Mouse (Mus musculus) adrenal gland, postnatal 10 days (tissue): Measurements from ENCODE around the gene Brinp3. TPM values are rescaled to one million over a fixed set of nuclear protein-coding genes. Genes with fewer than 3 reads are reported as not detected.
A peak's percentile ranks its signal among the peaks of the same experiment; 100 is the strongest.
"Not testable (repeated sequence)": the region's sequence is repeated elsewhere in the genome, so short reads cannot be mapped to it uniquely, and the experiment has no call there.

Source experiments
- DNase-seq: peaks from one replicate; pipeline ENCODE4 v3.0.0; 2021; ENCODE audit warnings: mixed read lengths
- long read RNA-seq, 2 experiments: library from polyadenylated mRNA; stranded (forward); transcript quantifications; one replicate each; pipeline ENCODE4 v2.0.0; 2021
- total RNA-seq, 2 experiments: library from RNA; stranded (reverse); gene quantifications; 2 replicates each; pipeline ENCODE4 v1.2.3; 2021

Gene Brinp3
- total RNA-seq, result under 1 TPM; 0.18 to 0.36 TPM
- long read RNA-seq, experiment 1, result 0 reads
- long read RNA-seq, experiment 2, result 0 reads

DNA sequence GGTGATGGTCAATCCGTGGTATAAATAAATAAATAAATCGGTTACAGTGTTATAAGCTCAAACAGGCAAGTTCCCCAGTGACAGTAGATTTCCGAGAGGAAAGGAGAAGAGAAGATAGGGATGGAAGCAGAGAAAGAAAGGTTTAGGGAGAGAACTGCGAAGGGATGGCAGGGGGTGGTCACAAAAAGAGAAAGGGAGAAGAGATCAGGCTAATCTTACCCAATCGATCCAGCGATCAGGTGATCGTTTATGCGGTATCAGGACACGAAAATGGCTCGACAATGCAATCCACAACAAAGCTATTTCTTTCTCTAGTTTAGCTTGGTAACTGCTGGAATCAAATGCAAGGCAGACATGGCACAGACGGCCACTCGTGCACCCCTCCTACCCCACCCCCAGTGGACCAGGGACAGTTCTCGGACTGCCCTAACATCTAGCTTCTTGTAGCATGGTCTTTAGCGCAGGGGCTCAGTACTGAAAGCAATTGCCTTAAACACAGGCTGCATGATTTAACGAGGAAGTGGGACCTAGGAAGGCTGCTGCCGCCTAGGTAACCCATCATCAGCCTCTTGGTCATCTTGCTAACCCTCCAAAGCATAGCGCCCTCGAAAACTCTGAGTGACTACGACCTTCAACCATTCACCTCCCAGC lies at the start of gene Brinp3:
Brinp3 (plus strand) TSS at position 80 of the 651 bp plus-strand sequence.
- no peak for DNase-seq

DNA sequence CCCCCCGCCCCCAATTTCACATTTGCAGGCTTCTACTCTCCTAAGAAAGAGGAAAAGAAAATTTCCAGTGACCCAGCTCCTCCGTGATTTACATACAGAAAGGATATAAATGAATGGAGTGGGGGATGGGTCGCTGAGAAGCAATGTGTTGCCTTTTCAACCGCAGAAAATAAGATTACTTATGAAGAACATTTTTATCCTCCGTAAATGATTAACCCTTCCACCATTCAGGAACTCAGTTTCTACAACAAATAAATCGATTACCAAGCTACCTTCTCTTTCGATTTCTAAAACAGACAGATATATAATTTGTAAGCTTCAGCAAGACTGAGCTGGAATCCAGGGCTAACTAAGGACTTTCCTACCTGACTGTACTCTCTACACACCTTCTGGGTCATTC lies 339 bp upstream of the Brinp3 start:
- no peak for DNase-seq

DNA sequence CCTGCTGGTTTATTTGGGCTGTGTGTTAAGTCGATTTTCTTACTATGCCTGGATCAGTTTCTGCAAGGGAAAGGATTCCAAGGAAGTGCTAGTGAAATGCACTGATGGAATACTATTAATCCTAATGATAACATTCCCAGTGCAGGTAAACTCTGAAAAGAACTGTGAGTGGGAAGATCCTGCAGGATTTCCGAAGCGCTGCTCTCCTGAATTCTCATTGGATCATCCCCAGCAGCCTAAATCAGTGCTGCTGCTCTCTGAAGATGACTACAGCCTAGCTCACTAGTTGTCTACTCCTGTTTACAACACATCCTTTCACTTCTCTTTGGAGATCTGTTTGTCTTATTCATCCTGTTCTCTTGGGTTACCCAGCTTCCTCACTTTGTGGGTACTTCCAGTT lies 826 bp downstream of the Brinp3 start:
- no peak for DNase-seq

DNA sequence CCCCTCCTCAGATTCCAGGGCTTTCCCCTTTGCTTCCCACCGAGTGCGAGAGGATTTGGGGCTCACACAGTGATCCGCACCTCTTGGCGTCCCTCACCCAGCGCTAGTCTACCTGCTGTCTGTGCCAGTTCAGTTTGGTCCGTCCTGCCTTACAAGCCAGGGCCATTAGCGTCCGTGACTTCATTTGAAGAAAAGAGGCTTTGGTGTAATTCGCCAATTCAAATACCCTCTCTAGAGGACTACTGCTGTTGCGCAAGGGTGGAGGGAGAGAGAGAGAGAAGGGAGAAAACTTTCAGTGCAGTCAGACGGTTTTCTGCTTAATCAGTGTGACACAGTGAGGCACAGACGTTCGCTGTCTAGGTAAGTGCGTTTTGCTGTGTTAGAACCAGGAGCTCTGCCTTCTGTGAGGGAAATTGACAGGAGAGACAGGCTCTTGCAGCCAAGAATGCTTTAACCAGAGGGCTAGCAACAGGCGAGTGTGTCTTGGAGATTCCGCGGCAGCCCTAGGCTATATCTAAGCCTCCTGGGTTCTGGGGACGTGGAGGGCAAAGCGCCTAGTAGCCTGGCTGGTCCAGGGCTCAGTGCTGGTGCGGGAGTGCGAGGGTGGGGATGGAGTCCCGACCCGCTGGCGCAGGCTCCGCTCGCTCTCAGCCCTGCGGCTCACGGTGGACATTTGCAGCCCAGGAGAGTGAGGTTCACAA lies 3.0 kb downstream of the Brinp3 start:
- DNase-seq, result peak; percentile 13

DNA sequence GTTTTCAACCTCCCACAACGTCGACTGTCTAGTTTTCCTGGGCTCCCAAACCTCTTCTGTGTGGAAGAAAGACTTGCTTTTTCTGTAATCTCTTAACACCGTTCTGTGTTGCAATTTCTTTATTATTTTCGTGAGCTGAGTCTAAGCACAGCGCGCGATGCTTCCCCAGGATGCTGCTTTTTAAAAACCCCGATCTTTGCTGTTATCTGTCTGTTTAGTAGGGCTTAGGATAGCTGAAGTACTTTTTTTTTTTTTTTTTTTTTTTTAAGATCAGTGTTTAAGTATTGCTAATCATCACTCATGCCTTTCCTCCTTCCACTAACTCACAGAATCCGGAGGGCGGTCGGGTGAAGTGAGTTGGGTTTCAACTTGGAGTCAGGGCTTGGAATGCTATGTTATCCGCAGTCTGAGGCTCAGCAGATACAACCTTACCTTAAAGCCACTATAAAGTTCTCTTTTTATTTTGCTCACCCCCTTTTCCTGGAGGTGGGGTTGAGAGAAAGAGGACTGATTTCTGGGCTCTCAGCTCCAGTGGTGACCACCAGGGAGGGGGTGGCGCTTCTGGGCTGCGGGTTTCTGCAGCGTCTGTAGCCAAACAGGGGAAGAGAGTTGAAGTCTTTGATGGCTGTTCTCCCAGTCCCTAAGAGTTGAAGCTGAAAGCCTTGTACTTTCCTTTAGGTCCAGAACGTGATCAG lies 3.7 kb downstream of the Brinp3 start:
- no peak for DNase-seq

DNA sequence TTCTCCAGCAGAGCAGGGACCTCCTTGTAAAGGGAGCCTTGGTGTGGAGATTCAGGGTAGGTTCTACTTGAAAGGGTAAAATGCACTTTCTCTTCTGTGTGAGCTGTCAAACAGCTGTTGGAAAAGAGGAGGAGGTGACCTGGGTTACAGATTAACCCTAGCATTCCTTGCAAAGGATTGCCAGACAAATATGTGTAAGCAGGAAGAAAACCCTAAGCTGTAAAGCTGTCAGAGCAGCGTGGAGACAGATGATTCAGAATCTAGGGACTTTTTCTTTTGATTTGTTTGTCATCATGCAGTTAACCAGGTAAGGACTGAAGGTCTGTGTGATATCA lies 4.2 kb downstream of the Brinp3 start:
- no peak for DNase-seq

DNA sequence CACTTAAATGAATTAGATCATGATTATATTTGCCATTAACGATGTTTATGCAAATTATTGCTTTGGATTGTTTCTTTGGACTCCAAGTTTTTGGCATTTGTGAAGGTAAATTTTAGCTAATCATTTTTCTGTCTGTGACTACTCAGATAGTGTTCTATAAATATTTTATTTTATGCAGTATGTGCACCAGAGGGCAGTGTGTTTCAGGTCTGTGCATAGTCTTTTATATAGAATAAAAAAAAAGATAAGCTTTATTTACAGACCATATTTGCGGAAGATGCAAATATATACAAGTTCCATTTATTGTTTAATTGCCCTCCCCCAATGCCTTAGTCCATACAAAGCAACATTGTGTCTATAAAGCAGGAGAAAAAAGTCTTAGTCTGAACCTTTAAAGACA lies 20.8 kb downstream of the Brinp3 start:
- no peak for DNase-seq

DNA sequence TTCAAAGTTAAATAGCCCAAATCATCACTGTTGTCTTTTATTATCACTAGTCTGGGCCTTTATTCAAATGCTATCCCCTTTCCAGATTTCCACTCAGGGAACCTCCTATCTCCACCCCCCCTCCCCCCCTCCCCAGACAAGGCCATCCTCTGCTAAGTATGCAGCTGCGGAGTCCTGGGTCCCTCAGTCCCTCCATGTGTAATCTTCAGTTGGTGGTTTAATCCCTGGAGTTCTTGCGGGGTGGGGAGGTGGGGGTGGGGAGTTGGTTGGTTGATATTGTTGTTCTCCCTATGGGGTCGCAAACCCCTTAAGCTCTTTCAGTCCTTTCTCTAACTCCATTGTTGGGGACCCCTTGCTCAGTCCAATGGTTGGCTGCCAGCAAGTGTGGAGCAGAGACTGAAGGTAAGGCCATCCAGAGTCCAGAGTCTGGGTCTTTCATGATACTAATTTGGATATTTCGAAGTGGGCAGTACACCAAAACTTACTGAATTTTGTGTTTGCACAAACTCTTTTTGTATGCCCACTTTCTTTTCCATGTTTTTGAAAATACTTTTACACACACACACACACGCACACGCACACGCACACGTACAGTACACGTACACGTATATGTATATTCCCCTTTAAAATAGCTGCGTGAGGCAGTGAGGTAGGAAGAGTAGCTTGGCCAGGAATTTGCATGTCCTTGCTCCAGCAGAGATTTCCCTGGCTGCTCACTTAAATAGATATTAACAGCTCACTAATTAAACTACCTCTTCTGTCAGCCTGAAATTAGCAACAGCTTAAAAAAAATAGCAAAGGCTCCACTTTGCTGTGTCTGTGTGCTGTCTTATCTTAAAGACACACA lies 29.4 kb downstream of the Brinp3 start:
- no peak for DNase-seq

DNA sequence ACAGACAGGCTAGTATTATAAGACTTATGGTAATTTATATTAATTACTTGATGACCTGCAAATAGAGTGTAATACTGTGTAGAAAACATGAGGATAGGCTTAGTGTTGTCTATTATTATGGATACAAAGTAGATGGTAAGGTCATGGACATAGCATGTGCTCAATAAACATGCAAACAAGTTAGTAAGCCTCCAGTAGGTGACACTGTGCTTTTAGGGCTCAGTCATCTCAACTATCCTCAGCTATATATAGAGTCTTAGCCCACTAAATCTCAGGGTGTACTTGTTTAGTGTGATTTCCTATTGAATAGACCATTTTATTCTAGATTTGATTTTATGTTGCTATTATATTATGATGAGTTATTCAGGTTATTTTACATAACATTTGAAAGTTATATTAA lies 34.0 kb downstream of the Brinp3 start:
- no peak for DNase-seq

DNA sequence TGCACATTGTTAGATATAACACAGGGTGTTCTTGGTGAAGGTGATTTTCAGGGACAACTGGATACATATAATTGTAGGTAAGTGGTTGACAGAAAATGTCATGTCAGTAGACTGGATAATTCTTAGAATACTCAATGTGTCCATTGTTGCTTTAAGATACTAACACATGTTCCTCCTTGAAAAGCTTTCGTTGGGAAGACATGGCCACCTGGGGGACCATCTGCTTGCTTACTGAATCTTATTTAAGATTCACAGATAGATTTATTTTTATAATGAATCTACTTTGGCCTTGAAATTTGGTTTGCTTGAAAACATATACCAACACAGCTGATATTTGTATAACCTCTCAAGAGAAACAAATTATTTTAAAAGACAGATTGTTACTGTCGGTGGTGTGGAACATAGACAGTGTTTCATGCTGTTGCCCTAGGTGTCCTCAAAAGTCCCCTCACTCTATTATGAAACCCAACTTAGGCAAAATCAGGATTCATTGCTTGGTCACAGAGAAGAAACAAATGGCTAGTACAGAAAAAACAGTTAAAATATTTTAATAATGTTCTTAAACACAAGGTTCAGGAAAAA lies 52.4 kb downstream of the Brinp3 start:
- no peak for DNase-seq

DNA sequence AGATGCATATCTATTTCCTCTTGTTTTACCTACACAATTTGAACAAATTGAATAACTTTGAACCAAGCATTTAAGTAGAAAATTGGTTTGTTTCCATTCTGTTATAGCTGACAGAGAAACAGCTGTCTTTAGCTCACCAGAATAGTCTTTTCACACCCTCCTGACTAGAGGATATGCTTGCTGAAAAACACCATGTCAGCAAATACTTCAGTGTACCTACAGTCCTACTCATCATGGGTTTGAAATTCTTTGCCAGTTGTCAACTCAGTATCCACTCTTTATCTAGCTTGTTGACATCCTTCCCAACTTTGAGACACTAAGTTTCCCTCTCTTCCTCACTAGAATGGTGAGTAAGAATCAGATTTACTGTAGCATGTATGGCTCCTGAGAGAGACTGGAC lies 62.4 kb downstream of the Brinp3 start:
- no peak for DNase-seq

DNA sequence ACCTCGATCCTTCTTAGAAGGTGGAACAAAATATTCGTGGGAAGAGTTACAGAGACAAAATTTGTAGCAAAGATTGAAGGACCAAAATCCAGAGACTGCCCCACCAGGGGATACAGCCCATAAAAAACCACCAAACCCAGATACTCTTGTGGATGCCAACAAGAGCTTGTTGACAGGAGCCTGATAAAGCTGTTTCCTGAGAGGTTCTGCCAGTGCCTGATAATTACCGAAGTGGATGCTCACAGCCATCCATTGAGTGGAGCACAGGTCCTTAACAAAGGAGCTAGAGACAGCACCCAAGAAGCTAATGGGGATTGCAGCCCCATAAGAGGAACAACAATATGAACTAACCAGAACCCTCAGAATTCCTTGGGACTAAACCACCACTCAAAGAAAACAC lies 67.6 kb downstream of the Brinp3 start:
- DNase-seq, result no peak

DNA sequence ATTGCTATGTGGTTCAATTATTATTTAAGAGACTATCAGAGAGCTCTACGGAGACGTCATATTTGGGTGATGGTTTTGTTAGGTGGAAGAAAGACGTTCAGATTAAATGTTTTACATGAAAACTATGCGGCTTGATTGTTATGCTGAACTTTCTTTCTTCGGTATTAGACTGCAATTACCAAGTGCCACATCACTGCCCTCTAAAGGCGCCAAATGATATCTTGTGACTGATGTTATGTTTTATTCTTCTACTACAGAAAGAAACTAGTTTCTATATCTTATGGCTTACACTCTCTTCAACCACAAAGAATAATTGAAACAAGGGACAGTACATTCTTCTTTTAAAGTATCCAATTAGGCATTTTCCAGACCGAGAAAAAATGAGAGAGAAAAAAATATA lies 89.6 kb downstream of the Brinp3 start:
- DNase-seq, result no peak

DNA sequence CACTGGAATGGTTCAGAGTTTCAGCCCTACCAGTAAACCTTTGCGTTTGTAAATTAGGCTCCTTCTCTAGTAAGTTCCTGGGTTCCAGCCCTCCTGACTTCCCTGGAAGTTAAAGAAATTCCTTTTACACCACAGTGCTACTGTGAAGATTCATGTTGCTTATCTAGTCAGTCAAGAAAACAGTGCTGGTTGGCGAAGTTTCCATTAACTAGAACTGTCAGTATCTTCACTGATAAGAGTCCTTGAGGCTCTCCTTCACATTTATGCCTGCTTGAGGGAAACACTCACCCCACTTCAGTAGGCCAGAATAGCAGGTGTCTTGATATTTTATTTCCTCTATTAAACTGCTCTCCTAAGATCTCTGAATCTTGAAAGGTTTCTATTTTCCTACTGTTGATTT lies 138.3 kb downstream of the Brinp3 start:
- DNase-seq, result no peak

DNA sequence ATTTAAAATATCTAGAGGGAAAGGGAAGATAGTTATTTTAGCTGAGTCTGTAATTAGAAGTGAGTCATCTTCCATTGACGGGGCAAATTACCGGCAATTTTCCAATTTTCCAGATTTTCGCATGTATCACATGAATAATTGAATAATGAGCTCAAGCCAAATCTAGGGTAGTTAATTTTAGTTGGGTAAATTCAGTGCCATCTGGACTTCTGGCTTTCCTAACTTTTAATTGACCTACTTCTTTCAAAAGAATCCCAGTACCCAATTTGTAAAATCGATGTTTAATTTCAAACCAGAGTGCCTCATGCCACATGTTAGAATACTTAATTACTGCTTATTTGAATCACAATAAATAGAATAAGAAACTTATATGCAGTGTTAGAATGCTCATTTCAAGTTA lies 162.7 kb downstream of the Brinp3 start:
- no peak for DNase-seq

DNA sequence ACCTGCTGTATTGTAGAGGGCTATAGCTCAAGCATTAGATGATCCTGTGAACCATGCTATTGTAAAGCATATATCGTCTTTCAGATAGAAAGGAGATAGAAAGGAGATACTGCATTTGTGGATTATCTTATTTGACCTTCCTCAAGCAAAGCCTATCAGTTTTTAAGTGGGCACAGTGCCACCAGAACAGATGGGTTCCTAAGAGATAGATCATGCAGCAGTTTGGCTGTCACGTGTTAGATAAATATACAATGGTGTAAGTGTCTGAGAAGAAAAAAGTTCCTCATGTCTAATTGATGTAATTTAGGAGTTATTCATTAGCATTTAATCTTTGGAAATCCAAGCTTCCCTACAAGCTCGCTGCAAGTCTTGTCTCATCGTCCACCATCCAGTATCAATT lies 206.2 kb downstream of the Brinp3 start:
- DNase-seq, result no peak

DNA sequence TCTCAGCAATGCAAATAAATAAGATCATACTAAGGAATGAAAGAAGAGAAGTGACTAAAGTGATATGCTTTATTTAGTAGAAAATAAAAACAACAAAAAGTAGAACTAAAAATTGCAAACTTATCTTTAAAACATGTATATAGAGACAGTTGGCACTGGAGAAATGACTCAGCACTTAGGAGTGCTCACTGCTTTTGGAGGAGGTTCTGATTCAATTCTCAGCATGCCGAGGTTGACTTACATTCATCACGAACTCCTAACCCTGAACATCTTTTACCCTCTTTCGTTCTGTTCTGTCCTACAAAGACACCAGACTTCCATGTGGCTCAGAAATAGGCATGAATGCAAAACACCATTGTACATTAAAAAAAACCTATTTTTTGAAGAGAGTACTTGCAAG lies 225.0 kb downstream of the Brinp3 start:
- DNase-seq, result no peak

DNA sequence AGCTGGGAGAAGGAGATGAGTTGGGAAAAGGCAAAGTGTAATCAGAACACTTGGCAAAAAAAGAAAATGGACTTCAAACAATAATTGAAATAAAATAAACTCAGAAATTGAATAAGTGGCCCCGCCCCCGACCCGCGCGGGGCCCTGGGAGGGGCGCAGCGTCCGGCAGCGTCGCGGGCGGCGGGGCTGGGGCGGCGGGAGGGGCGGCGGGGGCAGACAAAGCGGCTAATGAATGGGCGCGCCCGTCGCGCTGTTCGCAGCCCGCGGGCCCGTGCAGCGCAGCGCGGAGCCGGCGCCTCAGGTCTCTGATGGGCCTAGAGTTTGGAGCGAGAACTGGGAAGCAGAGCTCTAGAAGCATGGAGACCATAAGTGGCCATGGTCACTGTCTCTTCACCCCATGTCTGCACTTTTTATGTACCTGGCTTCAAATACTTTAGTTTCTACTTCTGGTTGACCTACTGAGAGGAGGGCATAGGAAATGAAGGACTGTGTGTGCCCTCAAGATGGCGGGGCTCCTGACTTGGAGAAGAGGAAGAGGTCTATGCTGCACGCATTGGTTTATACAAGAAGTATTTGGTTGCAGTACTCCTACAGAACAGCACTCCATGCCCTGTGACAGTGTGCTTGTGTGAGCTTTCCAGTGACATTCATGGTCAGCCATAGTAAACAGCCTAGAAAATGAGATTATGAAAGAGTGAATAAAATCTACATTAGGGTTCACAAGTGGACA lies 230.4 kb downstream of the Brinp3 start:
- not testable (repeated sequence) for DNase-seq

DNA sequence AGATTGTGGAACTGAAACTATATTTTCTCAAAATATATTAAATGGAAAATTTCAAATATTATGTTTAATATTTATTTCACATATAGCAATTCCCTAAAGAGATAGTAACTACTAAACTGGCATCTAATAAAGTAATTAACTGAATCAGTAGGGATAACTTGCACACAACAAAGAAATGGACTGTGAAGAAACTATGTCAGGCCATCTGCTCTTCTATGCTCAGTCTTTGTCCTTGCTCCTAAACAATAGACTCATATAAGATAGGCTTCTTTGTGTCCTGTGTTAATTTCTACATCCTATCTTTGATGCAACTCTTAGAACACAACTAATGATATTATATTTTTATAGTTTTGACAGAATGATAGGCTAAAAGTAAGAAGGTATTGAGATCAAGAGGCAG lies 256.5 kb downstream of the Brinp3 start:
- DNase-seq, result no peak

DNA sequence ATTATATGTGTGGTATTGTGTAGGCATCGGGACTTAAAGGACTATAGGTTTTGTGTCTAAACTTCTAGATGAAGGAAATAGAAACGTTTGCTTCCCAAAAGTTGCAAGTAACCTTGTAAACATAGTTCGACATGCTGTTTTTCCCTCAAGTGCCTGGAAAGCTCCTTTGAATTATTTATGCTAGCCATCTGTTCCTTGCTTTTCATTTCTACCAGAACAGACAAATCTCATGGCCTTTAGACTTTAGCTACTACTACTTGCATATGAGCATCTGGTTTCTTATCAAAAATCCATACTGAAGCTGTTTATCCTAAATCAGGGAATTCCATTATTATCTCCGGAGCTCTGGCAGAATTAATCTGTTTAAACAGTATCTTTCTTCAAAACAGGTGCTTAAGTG lies 288.7 kb downstream of the Brinp3 start:
- no peak for DNase-seq

DNA sequence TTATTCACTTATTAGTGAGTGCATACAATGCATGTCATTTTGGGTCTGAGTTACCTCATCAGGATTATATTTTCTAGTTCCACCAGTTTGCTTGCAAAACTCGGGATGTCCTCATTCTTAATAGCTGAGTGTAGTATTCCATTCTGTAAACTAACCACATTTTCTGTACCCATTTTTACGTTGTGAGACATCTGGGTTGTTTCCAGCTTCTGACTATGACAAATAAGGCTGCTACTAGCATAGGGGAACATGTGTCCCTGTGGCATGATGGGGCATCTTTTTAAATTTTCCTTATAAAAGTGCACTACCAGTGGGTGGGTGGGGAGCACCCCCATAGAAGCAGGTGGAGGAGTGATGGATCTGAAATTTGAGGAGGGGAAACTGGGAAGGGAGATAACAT lies 292.7 kb downstream of the Brinp3 start:
- no peak for DNase-seq

DNA sequence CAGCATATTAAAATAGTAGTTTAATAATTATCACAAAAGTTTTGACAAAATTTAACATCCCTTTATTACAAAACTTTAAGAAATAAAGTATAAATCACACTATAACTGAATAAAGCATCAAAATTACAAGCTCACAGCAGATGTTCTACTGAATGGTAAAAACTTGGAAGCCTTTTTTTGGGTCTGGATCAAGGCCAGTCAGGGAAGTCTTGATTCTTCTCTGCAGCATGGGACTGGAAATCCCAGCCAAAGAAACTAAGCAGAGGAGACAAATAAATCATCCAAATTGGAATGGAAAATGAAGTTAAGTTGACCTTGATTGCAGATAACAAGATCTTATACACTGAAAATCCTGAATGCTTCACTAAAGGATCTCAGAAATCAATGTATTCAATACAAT lies 298.3 kb downstream of the Brinp3 start:
- peak; percentile 52 for DNase-seq
